Comparison of ENCODE assay signal across 13 mouse cellular contexts in the genomic region with DNA sequence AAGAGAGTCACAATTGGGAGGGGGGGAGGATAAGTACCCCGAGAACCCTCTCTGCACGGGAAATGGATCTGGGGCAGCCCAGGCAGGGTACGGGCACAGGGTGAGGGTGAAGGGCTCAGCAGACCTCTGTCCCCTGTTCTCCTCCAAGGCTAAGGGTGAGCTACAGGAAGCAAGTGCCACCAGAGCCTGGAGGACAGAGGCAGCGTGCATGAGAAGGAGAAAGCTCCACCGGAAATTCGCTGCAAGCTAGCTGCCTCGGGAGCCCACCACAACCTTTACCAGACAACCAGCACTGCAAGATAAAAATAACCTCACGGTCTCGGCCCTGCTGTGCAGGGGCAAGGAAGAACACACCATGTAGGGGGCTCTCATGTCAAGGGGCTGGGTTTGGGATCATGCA. TPM values are rescaled to one million over a fixed set of nuclear protein-coding genes. Genes with fewer than 3 reads are reported as not detected.
DNase-seq lines count a peak whose midpoint lies in the region; ATAC-seq lines count a peak whose summit lies in the region.
"Had no signal": no experiment of that assay in that cellular context is flagged by ENCODE, and none has a peak within 500 bp of the region (broad histone marks: within the 10 kb centered on the region; RNA-seq: fewer than 3 reads in every experiment).

No protein-coding gene starts in this region.

- no peaks in the 10 kb centered on the region for H3K9me3 ChIP-seq in lung, embryonic 15.5 days
- no peaks in the 10 kb centered on the region for H3K9me3 ChIP-seq in liver, embryonic 13.5 days (replicated peaks)
- H3K9me3 ChIP-seq: hindbrain, embryonic 15.5 days; liver, embryonic 15.5 days had no signal

- DNase-seq in heart, adult 11 months = peak; percentile 86
- DNase-seq in heart, postnatal 25 days (ENCODE audit: low spot score) = no peak
- DNase-seq in lung, postnatal 25 days (ENCODE audit: low spot score) = no peak
- DNase-seq in liver, embryonic 13.5 days = peak; percentile 5
- DNase-seq in thymus, postnatal 10 days (ENCODE audit: low spot score in 2 of 2) = peak; percentile 76
- no peak for DNase-seq in MN1 (ENCODE audit: low spot score)
- no peak for DNase-seq in left cerebral cortex, postnatal 36 days (ENCODE audit: low spot score in 2 of 2)
- DNase-seq: forebrain, postnatal 0 days had no signal

- H3K4me2 ChIP-seq in lung, embryonic 15.5 days = no peak overlapping the region
- H3K4me2 ChIP-seq in liver, embryonic 13.5 days = no peak overlapping the region
- H3K4me2 ChIP-seq: embryonic facial prominence, embryonic 12.5 days; hindbrain, embryonic 15.5 days; liver, embryonic 15.5 days had no signal

- H3K27me3 ChIP-seq in lung, embryonic 15.5 days = no peaks in the 10 kb centered on the region
- H3K27me3 ChIP-seq in liver, embryonic 13.5 days = no peaks in the 10 kb centered on the region
- H3K27me3 ChIP-seq: embryonic facial prominence, embryonic 12.5 days; hindbrain, embryonic 15.5 days; liver, embryonic 15.5 days had no signal

- ATAC-seq in lung, embryonic 15.5 days (ENCODE audit: borderline replicate concordance, extremely low read depth, low FRiP score, low TSS enrichment) = no peak; the same call in 1 of the 2 replicates
- ATAC-seq in liver, embryonic 13.5 days (ENCODE audit: low read depth) = no peak
- ATAC-seq: forebrain, postnatal 0 days had no signal

- H3K36me3 ChIP-seq in lung, embryonic 15.5 days = no peaks in the 10 kb centered on the region
- H3K36me3 ChIP-seq in liver, embryonic 13.5 days = no peaks in the 10 kb centered on the region
- H3K36me3 ChIP-seq: embryonic facial prominence, embryonic 12.5 days; liver, embryonic 15.5 days had no signal

- no peak overlapping the region for H3K9ac ChIP-seq in lung, embryonic 15.5 days
- H3K9ac ChIP-seq in liver, embryonic 13.5 days = no peak overlapping the region
- H3K9ac ChIP-seq: embryonic facial prominence, embryonic 12.5 days; forebrain, postnatal 0 days; hindbrain, embryonic 15.5 days; liver, embryonic 15.5 days had no signal

- no peak overlapping the region for H3K4me3 ChIP-seq in lung, embryonic 15.5 days
- H3K4me3 ChIP-seq in liver, embryonic 13.5 days (replicated peaks) = no peak overlapping the region
- H3K4me3 ChIP-seq: embryonic facial prominence, embryonic 12.5 days; hindbrain, embryonic 15.5 days; layer of hippocampus, adult 2 months; liver, embryonic 15.5 days had no signal

- WGBS in lung, embryonic 15.5 days = 51% methylated on average over 9 of the region's 9 CpGs
- WGBS in liver, embryonic 13.5 days (ENCODE audit: insufficient replicate concordance) = 10% methylated on average over 9 of the region's 9 CpGs

- intact Hi-C loops in heart, postnatal 25 days (cut with DNase I) = no loop called here
- intact Hi-C loops in left cerebral cortex, postnatal 36 days (cut with DNase I) = no loop called here

- peaks cover 23% of the 10 kb centered on the region for H3K4me1 ChIP-seq in lung, embryonic 15.5 days
- peaks cover 12% of the 10 kb centered on the region for H3K4me1 ChIP-seq in liver, embryonic 13.5 days (replicated peaks)

- peak overlapping the region; percentile 44 for H3K27ac ChIP-seq in lung, embryonic 15.5 days
- H3K27ac ChIP-seq in liver, embryonic 13.5 days = peak overlapping the region; percentile 58
- H3K27ac ChIP-seq: embryonic facial prominence, embryonic 12.5 days; hindbrain, embryonic 15.5 days; layer of hippocampus, adult 2 months; liver, embryonic 15.5 days had no signal

RNA-seq across cellular contexts. Expression of a gene that starts 30.0 kb away (rescaled TPM):
- total RNA-seq in heart, postnatal 25 days (2021) = 100 to 1,000 TPM; 390 to 430 TPM
- 8.1 and 9.0 TPM in 2 replicates for polyA plus RNA-seq in lung, embryonic 15.5 days (2015; fragmentation: Nextera tagmentation; extraction: Ambion mirVana)
- 0.92 and 0.93 TPM in 2 replicates for polyA plus RNA-seq in liver, embryonic 13.5 days (2015; fragmentation: Nextera tagmentation; extraction: Ambion mirVana)
- 10 to 100 TPM; 37.9 to 39.1 TPM for total RNA-seq in left cerebral cortex, postnatal 36 days (2021)

Comparison
In these comparisons a context has a peak if more than half of its experiments do, and no peak if none do; other contexts are left out.
1. DNase-seq: peak in heart, adult 11 months (single experiment), liver, embryonic 13.5 days (single experiment) and thymus, postnatal 10 days (2 of 2); none in heart, postnatal 25 days (single experiment), lung, postnatal 25 days (single experiment), MN1 (single experiment) and left cerebral cortex, postnatal 36 days (0 of 2).
2. RNA of a gene that starts 30.0 kb away (total RNA-seq): 390 to 430 TPM in heart, postnatal 25 days; 37.9 to 39.1 TPM in left cerebral cortex, postnatal 36 days; every median in the first group is over 4 times any median in the second.